Mouse (Mus musculus) cerebellum, postnatal 10 days (tissue): ENCODE measurements around the gene Arap2.
"Not testable (repeated sequence)": the region's sequence is repeated elsewhere in the genome, so short reads cannot be mapped to it uniquely, and the experiment has no call there.

Experiments used
- DNase-seq, 2 experiments: peaks; one replicate each; pipeline ENCODE4 v3.0.0; 2021; ENCODE audit warnings: mixed read lengths in 2 of 2

Gene Arap2

DNA sequence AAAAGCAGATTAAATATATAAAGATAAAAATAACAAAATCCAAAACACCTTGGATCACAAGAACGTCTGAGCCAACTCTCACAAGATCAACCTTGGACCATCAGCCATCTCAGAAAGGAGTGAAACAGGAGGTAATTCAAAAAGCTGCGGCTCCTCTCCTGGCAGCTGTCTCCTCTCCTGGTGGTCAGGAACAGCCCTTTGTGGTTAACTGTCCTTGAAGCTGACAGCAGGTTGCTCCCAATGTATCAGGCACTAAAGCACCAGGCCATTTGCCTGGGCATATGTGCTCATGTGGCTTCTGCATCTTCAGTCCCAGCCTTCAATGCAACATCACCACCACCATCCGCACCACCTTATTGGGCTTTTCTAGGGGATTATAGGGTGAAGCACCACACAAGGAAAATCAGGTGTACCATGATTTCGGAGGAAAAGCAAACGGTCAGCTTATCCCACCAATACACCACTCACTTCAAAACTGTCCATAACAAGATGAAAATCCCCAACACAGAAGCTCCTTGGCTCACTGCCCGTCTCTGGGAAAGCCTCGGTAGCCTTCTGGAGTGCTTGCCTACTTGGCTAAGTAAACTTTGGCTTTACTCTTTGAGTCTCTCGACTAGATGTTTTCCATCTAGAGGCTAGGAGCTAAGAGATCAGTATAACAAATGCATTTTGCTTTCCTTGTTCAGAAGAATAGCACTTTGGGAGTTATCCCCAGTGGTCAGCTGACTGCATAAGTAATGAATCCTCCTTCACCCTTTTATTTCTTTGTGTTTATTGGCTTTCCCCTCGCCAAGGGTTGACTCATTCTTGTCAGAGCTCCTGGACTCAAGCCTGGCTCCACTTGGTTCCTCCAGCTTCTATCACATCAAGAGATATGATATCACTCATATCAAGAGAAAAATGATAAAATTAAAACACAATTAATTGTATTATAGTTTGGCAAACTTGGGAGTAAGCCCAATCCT lies 26.2 kb downstream of the Arap2 start:
- peak; percentile 71 to 76 for DNase-seq

DNA sequence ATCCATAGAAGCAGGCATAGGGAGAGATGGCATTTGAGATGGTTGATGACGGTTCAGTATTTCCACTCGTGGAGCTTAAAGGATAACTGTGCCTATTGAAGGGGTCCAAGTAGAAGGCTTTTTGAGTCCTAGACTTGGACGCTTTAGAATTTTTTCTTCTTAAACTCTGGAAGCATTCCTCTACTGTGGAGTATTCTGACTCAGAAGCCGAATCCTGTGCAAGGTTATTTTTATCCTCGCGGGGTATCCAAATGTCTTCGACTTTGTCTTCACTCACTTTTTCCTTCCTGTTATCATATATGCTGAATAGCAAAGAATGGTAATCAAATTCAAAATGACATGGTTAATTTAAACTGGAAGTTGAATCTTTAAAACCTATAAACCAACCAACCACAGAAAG lies 35.4 kb downstream of the Arap2 start:
- DNase-seq = not testable (repeated sequence)

DNA sequence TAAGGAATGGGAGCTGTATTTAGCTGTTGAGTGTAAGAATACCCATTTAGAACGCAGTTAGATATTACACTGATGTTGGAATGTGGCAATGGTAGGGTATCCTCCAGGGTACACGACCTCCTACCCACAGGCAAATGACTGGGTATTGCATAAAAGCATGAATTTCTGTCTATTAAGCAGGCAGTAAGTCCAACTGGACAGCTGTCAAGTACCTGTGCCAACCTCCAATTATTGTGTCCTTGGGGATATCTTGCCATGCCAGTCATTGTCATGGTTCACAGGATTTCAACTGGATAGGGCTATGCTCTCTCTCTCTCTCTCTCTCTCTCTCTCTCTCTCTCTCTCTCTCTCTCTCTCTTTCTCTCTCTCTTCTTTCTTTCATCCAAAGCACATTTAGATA lies 40.4 kb downstream of the Arap2 start:
- peak; percentile 76 to 80 for DNase-seq

GRCm38 (mm10) chr5:62723261-62724105 lies 42.5 kb downstream of the Arap2 start:
- no peak for DNase-seq

- DNase-seq = no peak
Measured at GRCm38 (mm10) chr5:62716468-62716867, 49.5 kb downstream of the Arap2 start.

GRCm38 (mm10) chr5:62715977-62716376 lies 50.0 kb downstream of the Arap2 start:
- DNase-seq = no peak

GRCm38 (mm10) chr5:62715436-62715835 lies 50.5 kb downstream of the Arap2 start:
- no peak for DNase-seq

- DNase-seq = no peak
Measured at GRCm38 (mm10) chr5:62710955-62711354, 55.0 kb downstream of the Arap2 start.

DNA sequence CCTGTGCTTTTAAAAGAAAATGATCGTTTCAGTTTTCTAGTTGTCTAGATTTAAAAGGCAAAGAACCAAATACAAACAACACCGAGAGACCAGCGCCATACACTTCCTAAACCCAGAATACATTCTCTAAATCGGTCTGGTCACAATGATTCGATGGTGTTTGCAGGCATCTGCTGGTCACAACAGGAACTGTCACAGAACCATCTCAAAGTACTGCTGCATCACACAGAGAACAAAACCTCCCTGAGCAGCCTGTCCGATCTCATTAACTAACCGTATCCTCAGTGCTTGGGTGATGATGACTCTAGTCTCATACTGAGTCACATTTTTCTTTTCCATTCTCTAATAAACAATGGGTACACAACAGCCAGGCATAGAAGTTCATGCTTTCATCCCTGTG lies 59.1 kb downstream of the Arap2 start:
- peak; percentile 74 to 76 for DNase-seq

- DNase-seq = no peak
Measured at GRCm38 (mm10) chr5:62689965-62690364, 76.0 kb downstream of the Arap2 start.

DNA sequence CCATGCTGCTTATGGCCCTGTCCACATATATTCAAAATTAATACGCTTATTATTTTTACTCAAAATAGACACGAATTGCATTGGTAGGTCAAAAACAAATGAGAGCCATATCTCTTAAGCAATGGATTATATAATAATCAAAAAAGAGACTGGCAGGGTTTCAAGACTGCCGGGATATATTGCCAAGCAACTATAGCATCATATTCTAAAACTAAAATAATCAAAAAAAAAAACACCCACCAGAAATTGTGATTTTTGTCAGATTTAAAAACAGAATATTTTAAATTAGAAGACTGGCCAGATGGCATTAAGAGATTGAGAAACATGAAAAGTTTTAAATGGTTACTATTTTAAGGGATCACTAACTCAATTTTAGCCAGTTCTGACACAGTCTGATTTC lies 82.2 kb downstream of the Arap2 start:
- no peak for DNase-seq

- no peak for DNase-seq
Measured at GRCm38 (mm10) chr5:62683207-62683606, 82.8 kb downstream of the Arap2 start.

GRCm38 (mm10) chr5:62677390-62677789 lies 88.6 kb downstream of the Arap2 start:
- DNase-seq = no peak

DNA sequence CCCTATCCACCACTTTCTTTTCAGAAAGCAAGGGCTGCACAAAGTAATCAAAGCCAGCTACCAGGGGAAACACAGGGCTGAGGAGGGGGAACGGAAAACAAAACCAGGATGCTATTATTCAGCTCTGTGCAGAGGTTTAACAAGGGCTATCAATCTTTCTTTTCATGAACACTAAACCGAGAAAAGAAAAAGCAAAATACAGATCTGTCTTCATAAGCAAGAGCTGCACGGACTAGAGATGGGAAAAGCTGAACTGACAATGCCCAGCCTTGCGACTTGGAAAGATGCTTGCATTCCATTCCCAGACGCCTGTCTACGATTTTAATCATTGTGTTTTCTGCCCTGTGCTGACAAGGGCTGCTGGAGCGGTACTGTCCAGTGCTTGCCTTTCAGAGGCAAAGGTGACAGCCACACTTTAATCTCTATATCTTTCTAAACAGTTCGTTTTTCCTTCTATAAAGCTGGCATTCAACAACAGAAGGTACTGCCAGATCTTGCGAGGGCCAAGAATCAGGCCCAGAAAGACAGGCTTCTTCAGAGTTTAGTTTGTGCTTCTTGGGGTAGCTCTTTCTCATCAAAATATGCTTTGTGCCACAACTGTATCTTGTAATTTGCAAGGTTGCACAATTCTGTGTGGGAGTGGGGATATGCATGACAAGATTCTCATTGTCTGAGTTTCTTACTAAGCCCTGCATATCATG lies 93.1 kb downstream of the Arap2 start:
- DNase-seq = peak in 1 of 2 experiments; percentile 8

DNA sequence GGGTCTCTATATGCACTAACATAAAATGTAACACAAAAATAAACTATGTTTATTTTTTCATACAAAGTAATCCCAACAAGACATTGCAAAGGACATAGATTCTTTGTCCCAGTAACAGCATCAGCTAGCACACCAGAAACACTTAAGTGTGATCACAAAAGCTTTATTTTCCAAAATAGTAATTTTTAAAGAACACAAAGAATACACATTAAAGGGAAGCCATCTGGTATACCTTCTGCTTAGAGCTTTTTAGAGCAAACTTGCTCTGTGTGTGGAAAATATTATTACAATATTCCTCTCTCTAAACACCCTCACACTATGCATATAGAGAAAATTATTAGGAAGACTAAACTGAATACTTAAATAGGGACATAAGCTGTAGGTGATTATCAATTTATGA lies 100.6 kb downstream of the Arap2 start:
- no peak for DNase-seq

- DNase-seq = no peak
Measured at GRCm38 (mm10) chr5:62664847-62665246, 101.1 kb downstream of the Arap2 start.

DNA sequence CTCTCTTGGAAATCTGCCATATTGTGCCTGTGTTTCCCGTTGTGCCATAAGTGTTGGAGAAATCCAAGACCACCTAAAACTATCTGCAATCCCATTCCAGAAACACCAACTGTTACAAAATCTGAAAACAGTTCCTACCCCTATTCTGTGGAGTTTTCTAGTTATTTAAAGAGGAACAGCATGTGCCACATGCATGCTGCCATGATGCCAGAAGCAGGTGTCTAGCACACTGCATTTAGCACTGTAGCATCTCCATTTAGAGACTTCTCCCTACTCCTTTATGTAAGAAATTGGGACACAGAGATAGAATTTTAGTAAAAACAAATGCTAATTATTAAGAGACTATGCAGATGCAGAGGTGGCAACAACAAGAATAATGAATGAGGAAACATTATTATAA lies 102.8 kb downstream of the Arap2 start:
- peak; percentile 12 for DNase-seq

GRCm38 (mm10) chr5:62653924-62654323 lies 112.0 kb downstream of the Arap2 start:
- no peak for DNase-seq

GRCm38 (mm10) chr5:62642330-62642729 lies 123.6 kb downstream of the Arap2 start:
- DNase-seq = no peak

- DNase-seq = no peak
Measured at GRCm38 (mm10) chr5:62640501-62640900, 125.5 kb downstream of the Arap2 start.

- peak; percentile 81 to 90 for DNase-seq
Measured at GRCm38 (mm10) chr5:62636341-62636740, 129.6 kb downstream of the Arap2 start.

- peak; percentile 69 to 74 for DNase-seq
Measured at GRCm38 (mm10) chr5:62628901-62629300, 137.1 kb downstream of the Arap2 start.
